Mouse (Mus musculus) liver, embryonic 14.5 days (tissue): ENCODE data around the gene Shroom1. TPM values are rescaled to one million over a fixed set of nuclear protein-coding genes. Genes with fewer than 3 reads are reported as not detected.

Experiments
- ATAC-seq: fragments of 200-750 bp; cut with Nextera tagmentation; 2 replicates; pipeline ENCODE4 v1.8.0; 2017; ENCODE audit warnings: moderate number of reproducible peaks, mild to moderate bottlenecking, moderate library complexity; ENCODE audit not compliant: insufficient read depth
- DNase-seq, 3 experiments: peaks; one replicate each; pipeline ENCODE4 v3.0.0-alpha.2; 2012 to 2013; ENCODE audit warnings: low read depth in 3 of 3, low spot score in 3 of 3
- H3K27ac ChIP-seq: fragments of 300-500 bp; sonication (generic); 2 replicates; pipeline ENCODE4 v1.5.1; 2014; ENCODE audit warnings: moderate library complexity, mild to moderate bottlenecking, control low read depth, inconsistent platforms
- H3K27me3 ChIP-seq: fragments of 300-500 bp; sonication (generic); 2 replicates; pipeline ENCODE4 v1.6.1; 2014; ENCODE audit warnings: mild to moderate bottlenecking, low read length, moderate library complexity; ENCODE audit not compliant: control insufficient read depth, insufficient read depth
- H3K36me3 ChIP-seq: fragments of 300-500 bp; sonication (generic); replicated peaks from 2 replicates; pipeline ENCODE4 v1.6.1; 2014; ENCODE audit warnings: low read depth; ENCODE audit not compliant: control insufficient read depth, insufficient read depth
- H3K4me1 ChIP-seq, 2 experiments: fragments of 200-500 bp in 1 of 2; fragments of 300-500 bp in 1 of 2; sonication (generic) in 1 of 2; replicated peaks; 2 replicates each; pipeline ENCODE4 v1.6.1; 2012 to 2014; ENCODE audit warnings: antibody characterized with exemption in 1 of 2, inconsistent platforms in 1 of 2, low read length in 1 of 2; ENCODE audit not compliant: control insufficient read depth in 2 of 2, insufficient read depth in 2 of 2
- H3K4me2 ChIP-seq: fragments of 300-500 bp; sonication (generic); 2 replicates; pipeline ENCODE4 v1.6.1; 2014; ENCODE audit warnings: low read depth, mild to moderate bottlenecking, control low read depth, moderate library complexity
- H3K4me3 ChIP-seq, 2 experiments: fragments of 200-500 bp in 1 of 2; fragments of 300-500 bp in 1 of 2; sonication (generic) in 1 of 2; 2 replicates each; pipeline ENCODE4 v1.5.1; 2012 to 2014; ENCODE audit warnings: low read depth in 2 of 2, low read length in 2 of 2, mild to moderate bottlenecking in 2 of 2, control low read depth in 1 of 2, inconsistent platforms in 1 of 2, moderate library complexity in 1 of 2; ENCODE audit not compliant: insufficient read depth in 1 of 2
- H3K9ac ChIP-seq: fragments of 300-500 bp; sonication (generic); replicated peaks from 2 replicates; pipeline ENCODE4 v1.6.1; 2014; ENCODE audit warnings: mild to moderate bottlenecking, control low read depth, moderate library complexity
- H3K9me3 ChIP-seq: fragments of 300-500 bp; sonication (generic); 2 replicates; pipeline ENCODE4 v1.6.1; 2016; ENCODE audit warnings: low read length, mixed read lengths; ENCODE audit not compliant: control insufficient read depth
- CTCF ChIP-seq: IDR thresholded peaks from 2 replicates; pipeline ENCODE4 v1.5.1; 2016; ENCODE audit warnings: antibody characterized with exemption, low read depth, control low read depth
- EP300 ChIP-seq: IDR thresholded peaks from 2 replicates; pipeline ENCODE4 v1.6.1; 2016; ENCODE audit warnings: antibody characterized with exemption, low read depth
- WGBS: fragments of 180-500 bp; shearing (Covaris S2); extraction: QIAGEN DNeasy Blood & Tissue Kit; methylation state at CpG from one replicate; pipeline ENCODE4 v1.1.7; 2014; ENCODE audit not compliant: insufficient replicate concordance; 5-methylcytosine and 5-hydroxymethylcytosine counted together
- microRNA-seq: library from miRNA; unstranded; fragments of <30 nt; microRNA quantifications from one replicate; pipeline ENCODE4, GENCODE M21; 2016
- polyA plus RNA-seq, 2 experiments: library from polyadenylated mRNA; depleted of rRNA in 1 of 2; stranded (reverse) in 1 of 2; unstranded in 1 of 2; fragments of >200 nt; fragmentation: Nextera tagmentation in 1 of 2; extraction: Ambion mirVana in 1 of 2; gene quantifications; 2 replicates each; pipeline versions ENCODE4 v1.2.1 to v1.2.3; 2012 to 2014

Gene Shroom1
- polyA plus RNA-seq, 2 experiments: 1.5 to 1.7 TPM

DNA sequence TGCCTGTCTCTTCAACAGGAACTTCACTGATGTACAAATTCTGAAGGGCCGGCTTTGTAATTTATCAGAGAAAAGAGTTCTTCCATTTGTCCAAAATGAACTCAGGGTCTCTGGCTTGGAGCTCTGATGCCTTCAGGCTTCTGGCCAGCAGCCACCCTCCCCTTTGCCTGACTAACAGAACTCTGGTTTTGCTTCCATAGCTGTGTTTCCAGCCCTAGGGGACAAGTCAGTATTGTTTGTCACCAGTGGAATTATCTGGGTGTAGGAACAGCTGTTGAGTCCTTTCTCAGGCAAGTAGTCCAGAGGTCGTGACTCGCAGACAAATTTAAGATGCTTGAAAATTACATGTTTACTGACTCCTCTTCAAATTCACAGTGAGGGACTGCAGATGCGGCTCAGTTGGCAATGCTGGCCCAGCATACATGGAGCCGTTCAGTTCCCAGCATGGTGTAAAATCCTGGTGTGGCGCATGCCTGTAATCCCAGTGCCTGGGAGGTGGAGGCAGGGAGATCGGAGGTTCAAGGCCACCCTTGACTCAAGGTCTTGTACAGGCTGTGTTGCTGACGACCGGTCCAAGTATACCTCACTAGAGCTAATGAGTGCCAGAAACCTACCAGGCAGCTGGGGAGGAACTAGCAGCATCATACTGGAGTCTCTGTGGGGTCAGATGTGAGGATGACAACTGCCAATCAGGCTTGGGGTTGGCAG lies 50.2 kb downstream of the Shroom1 start:
- Histone ChIP-seq H3K9ac (no peak overlapping the region; the same call in 1 of the 2 replicates), H3K4me3 (no peak overlapping the region), H3K36me3 (no peaks in the 10 kb centered on the region), H3K27ac (no peak overlapping the region), H3K27me3 (no peaks in the 10 kb centered on the region), H3K9me3 (no peaks in the 10 kb centered on the region), H3K4me1 (0 out of 4 replicates have a peak, but pooled peaks cover 0 to 2% of the 10 kb centered on the region in 2 experiments), H3K4me2 (no peak overlapping the region)
- 78% methylated on average over 9 of the region's 9 CpGs for WGBS
- ATAC-seq (no peak), DNase-seq (no peak)
- no peak for TF ChIP-seq CTCF
- TF ChIP-seq EP300: no peak

GRCm38 (mm10) chr11:53508152-53508551 lies 51.1 kb downstream of the Shroom1 start:
- ATAC-seq: no peak
- Histone ChIP-seq H3K27me3 (no peaks in the 10 kb centered on the region), H3K36me3 (no peaks in the 10 kb centered on the region), H3K27ac (no peak overlapping the region), H3K9me3 (no peaks in the 10 kb centered on the region), H3K4me3 (no peak overlapping the region), H3K9ac (no peak overlapping the region), H3K4me1 (0 out of 4 replicates have a peak, but pooled peaks cover 0 to 2% of the 10 kb centered on the region in 2 experiments), H3K4me2 (no peak overlapping the region)
- 71% methylated on average over 7 of the region's 7 CpGs for WGBS
- TF ChIP-seq EP300 (no peak), CTCF (no peak)
- DNase-seq: no peak

DNA sequence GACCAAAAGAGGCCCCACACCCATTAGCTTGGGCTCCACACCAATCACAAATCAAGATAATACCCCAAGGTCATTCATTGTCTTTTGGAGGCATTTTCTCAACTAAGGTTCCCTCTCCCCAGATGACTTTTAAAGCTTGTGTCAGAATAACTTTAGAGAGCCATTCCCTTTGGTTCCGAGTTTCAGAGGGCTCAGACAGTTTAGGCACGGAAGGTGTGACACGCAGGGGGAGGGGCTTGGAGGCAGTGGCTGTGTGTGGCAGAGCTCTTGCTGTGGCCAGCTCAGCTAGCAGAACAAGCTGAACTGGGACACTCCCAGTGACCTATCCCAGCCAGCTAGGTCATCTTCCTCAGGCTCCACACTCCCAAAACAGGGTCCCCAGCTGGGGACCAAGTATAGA lies 51.6 kb downstream of the Shroom1 start:
- H3K36me3 ChIP-seq: no peaks in the 10 kb centered on the region
- H3K4me2 ChIP-seq: no peak overlapping the region
- no peaks in the 10 kb centered on the region for H3K9me3 ChIP-seq
- 0 out of 4 replicates have a peak, but pooled peaks cover 0 to 2% of the 10 kb centered on the region in 2 experiments for H3K4me1 ChIP-seq
- ATAC-seq (no peak), DNase-seq (no peak)
- no peaks in the 10 kb centered on the region for H3K27me3 ChIP-seq
- H3K9ac ChIP-seq: no peak overlapping the region
- TF ChIP-seq EP300: no peak
- no peak for TF ChIP-seq CTCF
- no peak overlapping the region for H3K27ac ChIP-seq
- H3K4me3 ChIP-seq: no peak overlapping the region
- 47% methylated on average over 3 of the region's 3 CpGs for WGBS

DNA sequence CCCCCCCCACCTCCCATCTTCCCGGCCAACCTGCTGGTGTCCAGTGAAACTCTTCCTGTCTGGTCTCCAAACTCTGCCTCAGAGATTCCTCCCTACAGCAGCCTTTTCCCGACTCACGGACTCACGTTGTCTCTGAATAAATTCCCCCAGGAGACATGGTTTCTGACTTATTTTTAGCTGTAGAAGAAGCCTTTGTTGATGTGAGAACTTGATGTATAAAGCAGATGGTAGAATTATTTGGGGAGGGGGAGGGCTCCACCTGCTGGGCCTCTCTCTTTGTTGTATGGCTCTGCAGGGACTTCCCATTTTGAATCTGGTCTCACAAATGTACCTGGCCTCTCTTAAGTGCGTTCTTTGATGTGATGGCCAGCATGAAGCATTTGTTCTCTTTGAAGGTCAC lies 53.3 kb downstream of the Shroom1 start:
- Histone ChIP-seq H3K27me3 (no peaks in the 10 kb centered on the region), H3K9ac (no peak overlapping the region), H3K36me3 (no peaks in the 10 kb centered on the region), H3K9me3 (no peaks in the 10 kb centered on the region), H3K27ac (no peak overlapping the region), H3K4me3 (no peak overlapping the region), H3K4me1 (no peaks in the 10 kb centered on the region), H3K4me2 (no peak overlapping the region)
- TF ChIP-seq CTCF (no peak), EP300 (no peak)
- 62% methylated on average over 5 of the region's 5 CpGs for WGBS
- DNase-seq (no peak), ATAC-seq (no peak)

- 22% methylated on average over 8 of the region's 8 CpGs for WGBS
- H3K27me3 ChIP-seq: no peaks in the 10 kb centered on the region
- no peak overlapping the region for H3K4me3 ChIP-seq
- peak overlapping the region; percentile 29 for H3K9ac ChIP-seq
- peak overlapping the region; percentile 51 for H3K4me2 ChIP-seq
- no peaks in the 10 kb centered on the region for H3K9me3 ChIP-seq
- peaks cover 32 to 41% of the 10 kb centered on the region in 2 experiments for H3K4me1 ChIP-seq
- no peak for ATAC-seq
- H3K36me3 ChIP-seq: no peaks in the 10 kb centered on the region
- peak overlapping the region; percentile 37 for H3K27ac ChIP-seq
- TF ChIP-seq CTCF (no peak), EP300 (no peak)
- peak in 2 of 3 experiments; percentile 31 to 46 for DNase-seq
Observed at GRCm38 (mm10) chr11:53516775-53517627, 60.0 kb downstream of the Shroom1 start.

Small RNA genes within 50 kb of the gene (microRNA-seq; reads per million reads assigned to microRNA genes)
- gene Mir6920: not detected

Other genes with a start within 250 kb of the Shroom1 start
- 14.4 and 26.6 TPM in 2 replicates for gene Hspa4, start 156.7 kb upstream of the Shroom1 start, polyA plus RNA-seq (2012; rRNA removed)
- 47.0 and 50.3 TPM in 2 replicates for gene Hspa4, start 156.7 kb upstream of the Shroom1 start, polyA plus RNA-seq (2014; fragmentation: Nextera tagmentation; extraction: Ambion mirVana)
- gene Zcchc10, start 132.5 kb upstream of the Shroom1 start, polyA plus RNA-seq (2012; rRNA removed): 5.7 and 7.6 TPM in 2 replicates
- gene Zcchc10, start 132.5 kb upstream of the Shroom1 start, polyA plus RNA-seq (2014; fragmentation: Nextera tagmentation; extraction: Ambion mirVana): 10.7 and 12.3 TPM in 2 replicates
- gene Aff4, start 106.4 kb upstream of the Shroom1 start, polyA plus RNA-seq (2012; rRNA removed): 3.1 and 4.0 TPM in 2 replicates
- gene Aff4, start 106.4 kb upstream of the Shroom1 start, polyA plus RNA-seq (2014; fragmentation: Nextera tagmentation; extraction: Ambion mirVana): 7.2 and 8.7 TPM in 2 replicates
- gene Leap2, start 34.0 kb upstream of the Shroom1 start, polyA plus RNA-seq (2012; rRNA removed): 11.6 and 16.3 TPM in 2 replicates
- gene Leap2, start 34.0 kb upstream of the Shroom1 start, polyA plus RNA-seq (2014; fragmentation: Nextera tagmentation; extraction: Ambion mirVana): 40.7 and 42.7 TPM in 2 replicates
- 117 and 237 TPM in 2 replicates for gene Uqcrq, start 26.4 kb upstream of the Shroom1 start, polyA plus RNA-seq (2012; rRNA removed)
- gene Uqcrq, start 26.4 kb upstream of the Shroom1 start, polyA plus RNA-seq (2014; fragmentation: Nextera tagmentation; extraction: Ambion mirVana): 631 and 677 TPM in 2 replicates
- gene Gdf9, start 26.2 kb upstream of the Shroom1 start, polyA plus RNA-seq (2012; rRNA removed): 0.12 and 0.24 TPM in 2 replicates
- gene Gdf9, start 26.2 kb upstream of the Shroom1 start, polyA plus RNA-seq (2014; fragmentation: Nextera tagmentation; extraction: Ambion mirVana): 0.25 and 0.41 TPM in 2 replicates
- gene Gm10447, start 95 bp upstream of the Shroom1 start, polyA plus RNA-seq (2012; rRNA removed): 0.15 and 0.19 TPM in 2 replicates
- not detected in 2 replicates for gene Gm10447, start 95 bp upstream of the Shroom1 start, polyA plus RNA-seq (2014; fragmentation: Nextera tagmentation; extraction: Ambion mirVana)
- gene Gm9837, start 13.3 kb downstream of the Shroom1 start, polyA plus RNA-seq (2012; rRNA removed): not detected in 2 replicates
- not detected in 2 replicates for gene Gm9837, start 13.3 kb downstream of the Shroom1 start, polyA plus RNA-seq (2014; fragmentation: Nextera tagmentation; extraction: Ambion mirVana)
- 0.10 and 0.27 TPM in 2 replicates for gene Gm9945, start 23.0 kb downstream of the Shroom1 start, polyA plus RNA-seq (2012; rRNA removed)
- 0.46 and 0.56 TPM in 2 replicates for gene Gm9945, start 23.0 kb downstream of the Shroom1 start, polyA plus RNA-seq (2014; fragmentation: Nextera tagmentation; extraction: Ambion mirVana)
- gene Sowaha, start 23.1 kb downstream of the Shroom1 start, polyA plus RNA-seq (2012; rRNA removed): 15.4 and 15.5 TPM in 2 replicates
- gene Sowaha, start 23.1 kb downstream of the Shroom1 start, polyA plus RNA-seq (2014; fragmentation: Nextera tagmentation; extraction: Ambion mirVana): 13.1 and 13.8 TPM in 2 replicates
- gene Sept8, start 62.1 kb downstream of the Shroom1 start, polyA plus RNA-seq (2012; rRNA removed): 25.4 and 33.1 TPM in 2 replicates
- gene Sept8, start 62.1 kb downstream of the Shroom1 start, polyA plus RNA-seq (2014; fragmentation: Nextera tagmentation; extraction: Ambion mirVana): 18.3 and 21.5 TPM in 2 replicates
- 2.1 and 3.3 TPM in 2 replicates for gene Kif3a, start 110.2 kb downstream of the Shroom1 start, polyA plus RNA-seq (2012; rRNA removed)
- gene Kif3a, start 110.2 kb downstream of the Shroom1 start, polyA plus RNA-seq (2014; fragmentation: Nextera tagmentation; extraction: Ambion mirVana): 6.4 and 7.7 TPM in 2 replicates
- gene Il4, start 161.5 kb downstream of the Shroom1 start, polyA plus RNA-seq (2012; rRNA removed): 0.26 and 0.27 TPM in 2 replicates
- gene Il4, start 161.5 kb downstream of the Shroom1 start, polyA plus RNA-seq (2014; fragmentation: Nextera tagmentation; extraction: Ambion mirVana): 0.61 and 0.73 TPM in 2 replicates
- 0.04 TPM in 1 of 2 replicates, not detected in the other for gene Il13, start 177.5 kb downstream of the Shroom1 start, polyA plus RNA-seq (2012; rRNA removed)
- not detected in 2 replicates for gene Il13, start 177.5 kb downstream of the Shroom1 start, polyA plus RNA-seq (2014; fragmentation: Nextera tagmentation; extraction: Ambion mirVana)